Mouse (Mus musculus) spleen, embryonic (tissue): ENCODE measurements around the gene Asb14.
"Not testable (repeated sequence)": the region's sequence is repeated elsewhere in the genome, so short reads cannot be mapped to it uniquely, and the experiment has no call there.

Experiments
- CTCF ChIA-PET: fragments of 350-600 bp; sonication (Branson Sonifier 250); formaldehyde crosslinking; loops from one replicate; lab custom pipeline; 2022; lab: Charles Lee

Asb14 gene

GRCm38 (mm10) chr14:26894392-26894791 lies at the start of gene Asb14:
TSS of gene Asb14 (plus strand) at chr14:26894557.
- CTCF ChIA-PET: no interaction called here

DNA sequence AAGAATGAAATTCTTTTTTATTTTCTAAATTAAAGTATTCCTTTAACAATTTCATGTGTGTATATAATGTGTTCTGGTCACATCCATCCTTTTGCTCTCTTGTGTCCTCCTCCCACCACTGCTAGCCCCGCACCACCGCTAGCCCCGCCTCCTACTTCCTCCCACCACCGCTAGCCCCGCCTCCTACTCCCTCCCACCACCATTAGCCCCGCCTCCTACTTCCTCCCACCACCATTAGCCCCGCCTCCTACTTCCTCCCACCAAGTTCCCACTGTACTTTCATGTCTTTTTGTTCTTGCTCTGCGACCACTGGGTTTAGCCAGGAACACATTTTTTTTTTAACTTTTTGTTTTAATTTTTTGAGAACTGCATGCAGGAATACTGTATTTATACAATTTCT lies 41.3 kb upstream of the Asb14 start:
- CTCF ChIA-PET: no interaction called here

DNA sequence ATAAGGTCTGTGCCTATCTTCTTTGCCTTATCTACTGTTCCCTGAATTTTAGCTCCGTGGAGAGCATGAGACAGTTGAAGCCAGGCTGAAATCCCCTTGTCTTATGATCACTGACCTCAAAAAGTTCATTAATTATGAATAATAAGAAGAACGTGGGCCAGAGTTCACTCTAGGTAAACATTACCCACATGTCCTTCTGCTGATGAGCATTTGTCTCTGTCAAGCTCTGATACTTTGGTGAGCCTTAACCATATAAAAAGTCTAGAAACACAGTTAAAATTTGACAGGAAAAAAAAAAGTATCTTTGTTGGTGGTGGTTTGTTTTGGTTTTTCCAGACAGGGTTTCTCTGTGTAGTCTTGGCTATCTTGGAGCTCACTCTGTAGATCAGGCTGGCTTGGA lies 40.3 kb upstream of the Asb14 start:
- CTCF ChIA-PET: no interaction called here

DNA sequence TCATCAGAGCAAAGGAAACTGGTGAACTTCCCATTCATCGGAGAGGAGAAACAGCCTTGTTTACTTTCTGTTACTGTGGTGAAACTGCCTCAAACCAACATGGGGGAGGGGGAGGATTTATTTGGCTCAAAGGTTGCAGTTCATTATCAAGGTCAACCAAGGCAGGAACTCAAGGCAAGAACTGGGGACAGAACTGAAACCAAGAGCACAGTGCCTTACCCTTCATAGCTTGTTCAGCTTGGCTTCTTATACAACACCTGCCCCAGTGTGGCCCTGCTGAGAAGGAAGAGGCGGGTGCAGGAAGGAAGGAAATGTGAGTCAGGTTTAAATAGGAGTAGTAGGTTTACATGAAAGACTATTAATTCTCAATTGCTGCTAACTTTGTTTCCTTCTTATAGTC lies 36.0 kb upstream of the Asb14 start:
- CTCF ChIA-PET: no interaction called here

- CTCF ChIA-PET: no interaction called here
These were observed 35.3 kb upstream of the Asb14 start for GRCm38 (mm10) chr14:26859024-26859423.

- CTCF ChIA-PET: interaction anchor here (0.6 kb wide), 1 partner anchor 228 kb away, joined by 3 read pairs; no protein-coding TSS in a partner anchor
These were observed 27.0 kb upstream of the Asb14 start for GRCm38 (mm10) chr14:26867356-26867755.

DNA sequence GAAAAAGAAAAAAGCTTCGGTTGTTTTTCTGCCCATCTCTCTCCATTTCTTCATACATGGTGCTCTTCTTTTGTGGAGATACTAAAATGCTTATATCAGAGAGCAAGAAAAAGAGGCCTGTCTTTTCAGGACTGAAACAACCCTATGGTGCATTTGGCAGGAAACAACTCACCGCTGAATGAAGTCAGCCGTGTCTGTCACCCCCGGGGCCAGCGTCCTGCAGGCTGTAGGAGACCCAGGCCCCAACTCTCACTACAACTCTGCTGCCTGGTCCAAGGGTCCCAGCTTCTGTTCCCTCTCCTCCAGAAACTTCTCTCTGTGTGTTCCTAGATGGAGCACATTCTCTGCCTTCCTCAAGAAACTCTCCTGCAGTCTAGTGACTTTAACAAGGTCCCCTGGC lies 26.1 kb upstream of the Asb14 start:
- CTCF ChIA-PET: no interaction called here

GRCm38 (mm10) chr14:26878756-26879155 lies 15.6 kb upstream of the Asb14 start:
- CTCF ChIA-PET: no interaction called here

GRCm38 (mm10) chr14:26879976-26880375 lies 14.4 kb upstream of the Asb14 start:
- CTCF ChIA-PET: no interaction called here

- CTCF ChIA-PET: no interaction called here
These were observed 12.7 kb upstream of the Asb14 start for GRCm38 (mm10) chr14:26881700-26882099.

GRCm38 (mm10) chr14:26887244-26887643 lies 7.1 kb upstream of the Asb14 start:
- CTCF ChIA-PET: no interaction called here

GRCm38 (mm10) chr14:26890777-26891176 lies 3.6 kb upstream of the Asb14 start:
- CTCF ChIA-PET: no interaction called here

GRCm38 (mm10) chr14:26899490-26899889 lies 5.1 kb downstream of the Asb14 start:
- CTCF ChIA-PET: no interaction called here

GRCm38 (mm10) chr14:26900893-26901292 lies 6.5 kb downstream of the Asb14 start:
- CTCF ChIA-PET: no interaction called here

GRCm38 (mm10) chr14:26907401-26907800 lies 13.0 kb downstream of the Asb14 start:
- CTCF ChIA-PET: no interaction called here

DNA sequence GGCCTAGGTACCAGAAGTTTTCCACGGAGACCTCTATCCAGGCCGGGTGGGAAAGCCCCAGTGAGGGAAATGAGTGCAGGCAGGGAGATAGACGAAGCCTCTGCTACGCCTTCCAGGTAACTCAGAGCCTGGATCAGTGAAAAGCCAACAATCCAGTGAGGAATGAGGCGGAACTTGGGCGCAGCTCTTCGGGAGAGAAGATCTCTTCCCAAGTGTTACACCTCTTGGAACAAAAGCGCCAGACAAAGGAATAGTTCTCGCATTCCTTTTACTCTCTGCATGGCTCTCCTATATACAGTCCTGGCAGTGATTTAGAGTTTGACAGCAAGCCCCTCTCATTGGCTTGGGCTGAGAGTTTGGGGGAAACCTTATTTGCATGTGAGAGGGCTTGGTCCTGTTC lies 16.1 kb downstream of the Asb14 start:
- CTCF ChIA-PET: not testable (repeated sequence)

GRCm38 (mm10) chr14:26911201-26911600 lies 16.8 kb downstream of the Asb14 start:
- CTCF ChIA-PET: no interaction called here

DNA sequence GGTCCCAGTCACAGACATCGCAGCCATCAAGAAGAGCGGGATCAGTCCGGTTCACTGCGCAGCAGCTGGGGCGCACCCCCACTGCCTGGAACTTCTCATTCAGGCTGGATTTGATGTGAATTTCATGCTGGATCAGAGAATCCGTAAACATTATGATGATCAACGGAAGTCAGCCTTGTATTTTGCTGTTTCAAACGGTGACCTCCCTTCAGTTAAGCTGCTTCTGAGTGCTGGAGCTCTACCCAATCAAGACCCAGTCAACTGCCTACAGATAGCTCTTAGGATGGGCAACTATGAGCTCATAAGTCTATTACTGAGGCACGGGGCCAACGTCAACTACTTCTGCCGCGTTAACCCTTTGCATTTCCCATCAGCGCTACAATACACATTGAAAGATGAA lies 17.5 kb downstream of the Asb14 start:
- CTCF ChIA-PET: no interaction called here

DNA sequence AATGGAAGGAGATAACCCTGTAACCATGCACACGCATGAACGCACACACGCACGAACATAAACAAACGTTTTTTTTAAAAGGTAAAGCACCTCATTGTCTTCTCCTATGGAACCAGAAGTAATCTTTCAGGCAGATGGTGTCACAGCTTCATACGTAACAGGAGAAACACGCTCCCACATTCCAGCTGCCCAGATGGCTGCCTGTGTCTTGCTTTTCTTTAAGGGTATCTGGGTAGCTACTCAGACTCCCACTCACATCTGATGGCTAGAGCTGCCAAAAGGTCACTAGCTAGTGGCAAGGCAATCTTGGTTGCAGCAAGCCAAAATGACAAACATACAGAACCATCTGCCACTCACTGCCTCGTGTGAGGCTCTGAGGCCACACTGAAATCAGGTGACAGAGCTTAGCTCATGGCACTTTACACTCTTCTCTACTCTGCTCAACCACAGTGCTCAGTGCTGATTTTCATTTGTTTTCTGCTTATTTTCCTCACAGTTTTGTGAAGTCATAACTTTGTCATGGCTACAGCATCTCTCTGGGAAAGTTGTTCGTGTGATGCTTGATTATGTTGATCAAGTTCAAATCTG lies 19.4 kb downstream of the Asb14 start:
- CTCF ChIA-PET: no interaction called here

GRCm38 (mm10) chr14:26919310-26919709 lies 25.0 kb downstream of the Asb14 start:
- CTCF ChIA-PET: no interaction called here

- CTCF ChIA-PET: no interaction called here
These were observed 29.5 kb downstream of the Asb14 start for GRCm38 (mm10) chr14:26923702-26924421.

DNA sequence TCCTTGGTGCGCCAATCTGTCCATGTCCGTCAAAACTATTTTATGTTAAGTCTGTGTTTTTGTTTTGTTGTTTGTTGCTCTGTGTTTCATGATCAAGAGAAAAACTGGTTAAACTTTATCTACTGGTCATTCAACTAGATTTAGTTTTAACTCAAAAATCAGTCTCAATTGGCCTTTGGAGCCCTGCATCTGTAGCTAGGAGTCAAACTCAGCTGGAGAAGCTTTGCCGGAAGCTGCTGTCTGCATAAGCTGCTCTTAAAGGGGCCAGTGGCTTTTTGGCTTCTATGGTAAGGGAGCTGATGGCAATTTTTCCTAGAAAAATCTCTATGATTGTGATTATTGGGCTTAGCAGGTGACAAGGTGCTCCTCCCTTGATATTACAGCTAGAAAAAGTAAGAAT lies 40.5 kb downstream of the Asb14 start:
- CTCF ChIA-PET: no interaction called here

- CTCF ChIA-PET: no interaction called here
These were observed 41.2 kb downstream of the Asb14 start for GRCm38 (mm10) chr14:26935558-26935957.

DNA sequence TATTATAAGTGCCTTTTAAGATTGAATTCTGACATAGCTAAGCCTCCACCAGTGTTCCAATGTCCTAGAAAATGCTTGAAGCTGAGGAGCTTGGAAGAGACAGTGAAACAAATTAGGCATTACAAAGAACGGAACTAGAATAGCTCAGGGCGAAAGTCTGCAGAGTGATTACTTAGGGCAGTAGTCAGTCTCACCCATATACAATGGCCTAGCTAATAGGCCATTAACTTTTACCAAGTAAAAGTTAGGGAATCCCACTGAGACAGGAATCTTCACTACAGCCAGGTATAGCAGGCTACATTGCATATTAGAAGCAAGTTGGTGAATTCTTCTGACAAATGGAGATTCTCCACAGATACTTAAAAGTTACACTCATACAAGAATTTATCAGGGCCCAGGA lies 61.8 kb downstream of the Asb14 start:
- CTCF ChIA-PET: not testable (repeated sequence)
